Mouse (Mus musculus): Measurements from ENCODE around the gene Endod1.

Endod1 gene

GRCm38 (mm10) chr9:14307341-14307740 lies 74.0 kb downstream of the Endod1 start:
- DNase-seq = no peak

GRCm38 (mm10) chr9:14304262-14304968 lies 76.9 kb downstream of the Endod1 start:
- no peak for DNase-seq

All from B cell, adult 2 months (primary cell).